Mouse (Mus musculus): ENCODE data around the gene Fiz1.
A peak's percentile ranks its signal among the peaks of the same experiment; 100 is the strongest.

GRCm38 (mm10) chr7:5020000-5020681 is 5.6 kb upstream of the Fiz1 start, which contains the start of the genes Zfp865 and Ccdc106:
- peak; percentile 50; the same call in 1 of the 2 replicates for TF ChIP-seq POLR2A (IDR thresholded peaks at IDR 0.05; ENCODE audit: borderline replicate concordance, insufficient read depth, low read length)
- TF ChIP-seq CTCF (IDR thresholded peaks at IDR 0.05; ENCODE audit: borderline replicate concordance, insufficient read depth, low read depth, low read length), result no peak
